Mouse (Mus musculus) adrenal gland, postnatal 25 days (tissue): ENCODE measurements around the gene Ncl. TPM values are rescaled to one million over a fixed set of nuclear protein-coding genes. Genes with fewer than 3 reads are reported as not detected.

ENCODE experiments used
- DNase-seq: peaks from one replicate; pipeline ENCODE4 v3.0.0; 2021; ENCODE audit warnings: mixed read lengths
- microRNA-seq, 2 experiments: library from miRNA; unstranded; fragments of <30 nt; microRNA quantifications; one replicate each; pipeline ENCODE4 v1.2.0; 2021
- total RNA-seq: library from RNA; stranded (reverse); gene quantifications from 2 replicates; pipeline ENCODE4 v1.2.3, GENCODE M21; 2021

The Ncl gene
- total RNA-seq, 1 experiment from 2014 or later = 238 TPM

GRCm38 (mm10) chr1:86312269-86312668 is 46.9 kb downstream of the Ncl start:
- no peak for DNase-seq

- no peak for DNase-seq
These were observed 47.7 kb downstream of the Ncl start for GRCm38 (mm10) chr1:86311467-86312005.

- no peak for DNase-seq
These were observed 48.5 kb downstream of the Ncl start for GRCm38 (mm10) chr1:86310536-86311310.

- no peak for DNase-seq
These were observed 49.8 kb downstream of the Ncl start for GRCm38 (mm10) chr1:86309270-86309833.

GRCm38 (mm10) chr1:86307871-86308641 is 51.1 kb downstream of the Ncl start:
- DNase-seq = no peak

- no peak for DNase-seq
These were observed 51.9 kb downstream of the Ncl start for GRCm38 (mm10) chr1:86307177-86307762.

GRCm38 (mm10) chr1:86306686-86307085 is 52.5 kb downstream of the Ncl start:
- DNase-seq = no peak

- no peak for DNase-seq
These were observed 55.3 kb downstream of the Ncl start for GRCm38 (mm10) chr1:86303873-86304250.

- DNase-seq = peak; percentile 55
These were observed 55.9 kb downstream of the Ncl start for GRCm38 (mm10) chr1:86303063-86303872.

GRCm38 (mm10) chr1:86302532-86302931 is 56.7 kb downstream of the Ncl start, which contains the start of gene B3gnt7:
Gene B3gnt7 (plus strand): TSS chr1:86302832.
- no peak for DNase-seq

- no peak for DNase-seq
These were observed 57.7 kb downstream of the Ncl start for GRCm38 (mm10) chr1:86301221-86302091.

- no peak for DNase-seq
These were observed 58.5 kb downstream of the Ncl start for GRCm38 (mm10) chr1:86300731-86301130.

GRCm38 (mm10) chr1:86300093-86300492 is 59.1 kb downstream of the Ncl start:
- DNase-seq = no peak

Small RNA genes lying within 50 kb of the gene (microRNA-seq; reads per million reads assigned to microRNA genes)
- gene mmu-mir-3535 = 257 to 339 reads per million in 2 experiments

Other genes starting within 250 kb of the Ncl start
- 0.21 TPM in 1 of 2 replicates, not detected in the other for gene Htr2b, start 247.4 kb downstream of the Ncl start, total RNA-seq
- gene Gm21972, start 225.8 kb downstream of the Ncl start, total RNA-seq = 1.5 and 4.6 TPM in 2 replicates
- 12.4 and 13.0 TPM in 2 replicates for gene Armc9, start 204.6 kb downstream of the Ncl start, total RNA-seq
- 0.12 TPM in 1 of 2 replicates, not detected in the other for gene B3gnt7, start 56.6 kb downstream of the Ncl start, total RNA-seq
- not detected in 2 replicates for gene Nmur1, start 66.8 kb upstream of the Ncl start, total RNA-seq
- not detected in 2 replicates for gene Tex44, start 66.9 kb upstream of the Ncl start, total RNA-seq
- 556 and 574 TPM in 2 replicates for gene Ptma, start 167.3 kb upstream of the Ncl start, total RNA-seq
- 29.9 and 36.9 TPM in 2 replicates for gene Pde6d, start 223.2 kb upstream of the Ncl start, total RNA-seq
- 16.8 and 18.0 TPM in 2 replicates for gene Cops7b, start 223.5 kb upstream of the Ncl start, total RNA-seq